Mouse (Mus musculus) brown adipose tissue, adult 24 weeks (tissue): Measurements from ENCODE around the gene Patj. TPM values are rescaled to one million over a fixed set of nuclear protein-coding genes. Genes with fewer than 3 reads are reported as not detected.
A peak's percentile ranks its signal among the peaks of the same experiment; 100 is the strongest.

ENCODE experiments used
- H3K27ac ChIP-seq: fragments of 200-500 bp; replicated peaks from 2 replicates; pipeline ENCODE4 v1.5.1; 2012; ENCODE audit warnings: low read depth, mild to moderate bottlenecking, low read length
- H3K4me1 ChIP-seq: fragments of 200-500 bp; 2 replicates; pipeline ENCODE4 v1.6.1; 2012; ENCODE audit warnings: low read length, mixed read lengths; ENCODE audit not compliant: control insufficient read depth, insufficient read depth, insufficient read length
- H3K4me3 ChIP-seq: fragments of 200-500 bp; 2 replicates; pipeline ENCODE4 v1.5.1; 2012; ENCODE audit warnings: low read depth, mild to moderate bottlenecking, low read length, moderate library complexity; ENCODE audit not compliant: insufficient read depth
- polyA plus RNA-seq: library from polyadenylated mRNA; stranded (reverse); fragments of >200 nt; gene quantifications from 2 replicates; pipeline ENCODE4 v1.2.4, GENCODE M21; 2012; ENCODE audit not compliant: missing spikeins, insufficient read depth, insufficient read length

Gene Patj
- polyA plus RNA-seq, 1 experiment = 1.6 TPM

- no peak overlapping the region for H3K4me3 ChIP-seq
- H3K27ac ChIP-seq = peak overlapping the region; percentile 33; the same call in 1 of the 2 replicates
- H3K4me1 ChIP-seq = peaks cover 3% of the 10 kb centered on the region; the same call in 1 of the 2 replicates
These were observed 40.3 kb downstream of the Patj start for GRCm38 (mm10) chr4:98435641-98436457.

- Histone ChIP-seq H3K27ac (peak overlapping the region; percentile 71), H3K4me1 (peaks cover 3% of the 10 kb centered on the region; the same call in 1 of the 2 replicates), H3K4me3 (peak overlapping the region; percentile 69)
These were observed 41.2 kb downstream of the Patj start for GRCm38 (mm10) chr4:98436664-98437363.

DNA sequence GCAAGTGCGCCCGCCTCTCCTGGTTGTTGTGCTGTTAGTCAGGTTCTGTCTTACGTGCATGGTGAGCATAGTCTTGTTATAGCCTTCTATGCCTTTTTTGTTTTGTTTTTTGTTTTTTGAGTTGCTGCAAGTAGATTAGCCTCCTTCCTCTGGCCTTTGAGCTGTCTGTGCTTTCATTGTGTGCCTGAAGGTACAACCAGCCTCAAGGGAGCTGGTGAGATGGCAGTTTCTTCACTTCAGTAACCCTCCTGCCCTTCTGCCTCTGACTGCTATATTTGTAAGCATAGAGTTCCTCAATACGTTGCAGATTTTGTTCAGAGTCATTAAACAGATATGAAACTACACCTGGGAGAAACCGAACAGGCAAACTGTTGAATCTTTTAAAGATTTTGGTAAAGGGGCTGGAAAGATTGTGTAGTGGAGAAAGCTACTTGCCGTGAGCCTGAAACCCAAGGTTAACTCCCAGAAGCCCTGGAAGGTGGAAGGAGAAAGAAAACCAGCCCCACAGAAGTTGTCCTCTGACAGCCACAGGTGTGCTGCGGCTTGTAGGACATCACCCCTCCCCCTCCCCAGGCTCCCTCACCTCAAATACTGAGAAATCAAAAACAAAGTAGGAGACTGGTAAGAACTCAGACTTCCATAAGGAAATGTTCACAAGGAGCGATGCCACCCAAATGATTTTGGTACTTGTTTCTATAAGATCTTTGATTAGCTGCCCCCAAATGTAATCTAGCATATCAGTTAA lies 43.8 kb downstream of the Patj start:
- peaks cover 3% of the 10 kb centered on the region; the same call in 1 of the 2 replicates for H3K4me1 ChIP-seq
- H3K4me3 ChIP-seq = no peak overlapping the region
- H3K27ac ChIP-seq = no peak overlapping the region

GRCm38 (mm10) chr4:98441248-98441647 lies 45.7 kb downstream of the Patj start:
- no peaks in the 10 kb centered on the region for H3K4me1 ChIP-seq
- H3K27ac ChIP-seq = no peak overlapping the region
- no peak overlapping the region for H3K4me3 ChIP-seq

- Histone ChIP-seq H3K27ac (no peak overlapping the region), H3K4me1 (no peaks in the 10 kb centered on the region), H3K4me3 (no peak overlapping the region)
These were observed 49.0 kb downstream of the Patj start for GRCm38 (mm10) chr4:98444437-98445139.

DNA sequence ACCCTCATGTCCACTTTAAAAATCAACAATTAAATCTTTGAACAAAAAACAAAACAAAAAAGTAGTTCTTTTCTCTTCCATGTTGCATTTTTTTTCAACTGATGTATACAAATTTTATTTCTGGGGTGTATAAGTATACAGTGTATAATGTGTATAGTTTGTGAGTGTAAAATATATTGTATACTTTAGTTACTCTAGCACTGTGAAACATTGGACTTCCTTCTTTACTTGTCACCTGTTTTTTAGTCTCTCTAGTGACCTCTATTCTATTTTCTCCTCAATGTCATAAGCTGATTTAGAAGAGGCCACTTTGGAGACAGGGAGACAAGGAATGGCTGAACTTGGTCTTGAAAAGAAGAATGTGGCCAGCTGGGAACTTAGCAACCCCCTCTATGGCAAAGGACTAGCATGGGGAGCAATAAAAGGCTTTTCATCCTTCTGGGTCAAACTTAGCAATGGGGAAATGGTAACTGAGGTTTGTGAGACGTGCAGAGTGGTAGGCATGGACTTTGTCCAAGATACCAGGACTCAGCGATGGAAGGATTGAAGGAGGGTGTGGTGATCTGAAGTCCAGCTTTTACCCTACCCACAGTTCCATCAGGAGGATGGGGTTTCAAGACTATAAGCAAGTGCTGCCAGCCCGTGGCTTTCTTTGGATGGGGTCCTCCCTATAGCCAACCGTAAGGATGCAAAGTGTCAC lies 54.1 kb downstream of the Patj start:
- no peak overlapping the region for H3K27ac ChIP-seq
- no peak overlapping the region for H3K4me3 ChIP-seq
- no peaks in the 10 kb centered on the region; the same call in 1 of the 2 replicates for H3K4me1 ChIP-seq

DNA sequence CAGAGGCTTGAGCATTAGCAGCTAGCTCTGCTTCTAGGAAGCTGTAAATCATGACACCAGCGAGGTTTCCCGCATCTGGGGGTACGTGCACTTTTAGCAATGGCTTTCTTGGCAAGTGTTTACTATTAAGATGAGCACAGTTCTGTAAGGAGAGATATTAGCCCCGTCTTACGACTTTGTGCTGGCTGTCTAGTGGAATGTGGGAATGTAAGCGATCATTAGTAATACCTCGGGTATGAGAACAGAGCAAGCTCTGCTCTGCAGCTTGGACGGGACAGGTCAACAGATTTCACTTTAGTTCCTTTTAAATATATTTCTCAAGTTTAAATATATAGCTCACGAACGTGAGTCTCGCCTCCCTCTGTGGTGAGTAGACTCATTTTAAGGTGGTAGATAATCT lies 54.7 kb downstream of the Patj start:
- no peak overlapping the region for H3K27ac ChIP-seq

DNA sequence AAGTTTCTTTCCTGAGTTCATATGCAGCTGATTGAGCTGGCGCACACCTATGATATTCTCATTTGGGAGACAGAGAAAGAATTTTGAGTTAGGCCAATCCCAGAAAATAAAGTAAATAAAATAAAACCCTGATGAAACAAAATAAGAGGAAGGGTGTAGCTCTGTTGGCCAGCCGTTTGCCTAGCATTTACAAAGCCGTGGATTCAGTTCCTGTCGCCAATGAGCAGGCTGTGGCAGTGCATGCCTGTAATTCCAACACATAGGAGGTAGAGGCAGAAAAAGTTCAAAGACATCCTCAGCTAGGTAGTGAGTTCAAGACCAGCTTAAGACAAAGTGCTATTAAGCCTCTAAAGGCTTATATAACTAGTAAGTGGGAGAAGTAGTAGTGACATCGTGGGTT lies 55.2 kb downstream of the Patj start:
- Histone ChIP-seq H3K27ac (no peak overlapping the region), H3K4me1 (no peaks in the 10 kb centered on the region; the same call in 1 of the 2 replicates), H3K4me3 (no peak overlapping the region)

More for the DNA sequence above, 54.7 kb downstream of the Patj start:
- Histone ChIP-seq H3K4me1 (no peaks in the 10 kb centered on the region; the same call in 1 of the 2 replicates), H3K4me3 (no peak overlapping the region)

GRCm38 (mm10) chr4:98451259-98451658 lies 55.7 kb downstream of the Patj start:
- Histone ChIP-seq H3K4me3 (no peak overlapping the region), H3K27ac (no peak overlapping the region), H3K4me1 (no peaks in the 10 kb centered on the region; the same call in 1 of the 2 replicates)

DNA sequence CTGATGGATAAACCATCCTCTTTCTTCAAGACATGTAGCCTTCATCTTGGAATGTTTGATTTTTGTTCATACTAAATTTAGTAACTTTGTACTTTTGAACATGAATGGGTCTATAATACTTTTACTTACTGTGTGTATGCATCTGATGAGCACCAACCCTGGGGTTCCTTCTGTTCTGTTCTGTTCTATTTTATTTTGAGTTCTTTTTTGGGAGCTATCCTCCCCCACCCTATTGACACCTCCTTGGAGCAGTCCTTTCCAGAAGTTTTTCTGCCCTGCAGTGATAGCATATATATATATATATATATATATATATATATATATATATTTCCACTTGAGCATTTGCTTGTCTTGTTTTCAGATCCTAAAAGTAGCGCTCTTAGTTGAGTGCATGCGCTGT lies 57.1 kb downstream of the Patj start:
- no peak overlapping the region for H3K4me3 ChIP-seq
- no peaks in the 10 kb centered on the region; the same call in 1 of the 2 replicates for H3K4me1 ChIP-seq
- no peak overlapping the region for H3K27ac ChIP-seq

- H3K4me1 ChIP-seq = no peaks in the 10 kb centered on the region; the same call in 1 of the 2 replicates
- H3K4me3 ChIP-seq = no peak overlapping the region
- no peak overlapping the region for H3K27ac ChIP-seq
These were observed 57.6 kb downstream of the Patj start for GRCm38 (mm10) chr4:98453231-98453630.

DNA sequence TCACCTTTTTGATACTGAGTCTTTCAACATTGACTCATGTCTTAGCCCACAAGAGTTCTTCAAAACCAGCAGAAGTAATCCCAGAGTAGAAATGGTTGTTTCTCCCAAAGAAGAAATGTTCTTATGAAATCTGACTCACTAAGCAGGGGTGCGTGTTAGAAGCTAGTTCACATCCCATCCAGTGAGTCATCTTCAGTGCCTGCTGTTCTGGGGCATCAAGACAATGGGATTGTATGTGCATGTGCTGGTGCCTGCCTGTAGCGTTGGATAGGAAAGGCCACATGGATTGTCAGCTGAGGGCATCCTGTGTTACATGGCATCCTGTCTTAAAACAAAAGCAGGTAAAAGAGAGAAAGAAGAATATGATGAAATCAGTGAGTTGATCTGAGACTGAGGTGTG lies 59.8 kb downstream of the Patj start:
- H3K4me1 ChIP-seq = no peaks in the 10 kb centered on the region
- no peak overlapping the region for H3K4me3 ChIP-seq
- H3K27ac ChIP-seq = no peak overlapping the region

DNA sequence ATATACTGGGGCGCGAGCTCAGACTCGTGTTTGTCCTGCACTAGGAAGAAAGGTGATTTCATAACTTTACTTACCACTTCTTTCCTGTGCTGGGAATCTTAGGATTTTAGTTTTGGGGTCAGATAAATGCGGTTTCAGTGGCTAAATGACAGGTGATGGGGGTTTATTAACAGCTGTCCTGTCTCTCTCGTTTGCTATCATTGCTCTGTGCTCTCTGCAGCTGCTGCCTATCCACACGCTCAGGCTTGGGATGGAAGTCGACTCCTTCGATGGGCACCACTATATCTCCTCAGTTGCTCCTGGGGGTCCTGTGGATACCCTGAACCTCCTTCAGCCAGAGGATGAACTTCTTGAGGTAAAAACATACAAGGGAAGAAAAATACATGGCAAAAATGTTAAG lies 60.3 kb downstream of the Patj start:
- H3K4me1 ChIP-seq = no peaks in the 10 kb centered on the region
- no peak overlapping the region for H3K4me3 ChIP-seq
- H3K27ac ChIP-seq = no peak overlapping the region

DNA sequence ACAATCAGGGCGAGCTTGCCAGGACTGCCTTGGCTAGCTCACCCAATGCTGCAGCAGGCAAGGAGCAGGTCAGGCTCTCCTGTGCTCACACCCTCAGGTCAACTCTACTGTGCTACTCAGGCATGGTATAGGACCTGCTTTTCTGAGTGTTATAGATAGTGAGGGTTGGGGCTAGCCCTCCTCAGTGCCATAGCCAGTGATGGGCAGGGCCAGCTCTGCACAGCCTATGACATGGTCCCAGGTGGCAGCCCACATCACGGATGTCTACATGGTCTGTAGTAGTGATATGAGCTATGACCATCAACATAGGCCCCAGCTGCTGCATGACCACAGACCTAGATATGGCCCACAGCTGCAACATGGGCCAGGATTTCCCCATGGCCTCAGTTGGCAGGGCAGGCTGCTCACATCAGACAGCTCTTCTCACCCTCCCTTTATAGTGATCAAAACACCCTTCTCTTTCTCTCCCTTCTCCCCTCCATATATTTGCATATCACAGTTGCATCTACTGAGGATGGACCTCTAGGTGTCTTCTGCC lies 66.3 kb downstream of the Patj start:
- no peak overlapping the region for H3K4me3 ChIP-seq
- H3K27ac ChIP-seq = no peak overlapping the region

More for the DNA sequence above, 66.3 kb downstream of the Patj start:
- no peaks in the 10 kb centered on the region for H3K4me1 ChIP-seq
